Mouse (Mus musculus): Measurements from ENCODE around the gene Osbpl10. TPM values are rescaled to one million over a fixed set of nuclear protein-coding genes. Genes with fewer than 3 reads are reported as not detected.
"Not testable (repeated sequence)": the region's sequence is repeated elsewhere in the genome, so short reads cannot be mapped to it uniquely, and the experiment has no call there.

Gene Osbpl10
- polyA plus RNA-seq, 1 experiment from 2014 or later = 1.4 TPM

DNA sequence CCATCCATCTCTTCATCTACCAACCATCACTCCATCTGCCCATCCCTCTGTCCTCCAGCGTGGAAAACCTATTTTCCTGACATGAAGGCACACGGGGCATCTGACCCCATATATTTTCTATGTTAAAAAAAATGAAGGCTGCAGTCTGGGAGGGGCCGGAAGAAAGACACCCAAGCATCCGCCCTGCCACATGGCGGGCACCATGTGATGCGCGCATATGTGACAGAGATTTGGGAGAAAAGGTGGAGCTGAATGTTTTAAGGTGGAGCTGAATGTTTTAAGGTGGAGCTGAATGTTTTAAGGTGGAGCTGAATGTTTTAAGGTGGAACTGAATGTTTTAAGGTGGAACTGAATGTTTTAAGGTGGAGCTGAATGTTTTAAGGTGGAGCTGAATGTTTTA is 12.1 kb upstream of the Osbpl10 start:
- ATAC-seq (ENCODE audit: insufficient read depth, low FRiP score); H3K9ac ChIP-seq (ENCODE audit: low read length); H3K27ac ChIP-seq (ENCODE audit: low read length); H3K9me3 ChIP-seq (replicated peaks; ENCODE audit: control insufficient read depth, low read length); H3K4me3 ChIP-seq (replicated peaks; ENCODE audit: low read length); H3K4me1 ChIP-seq (ENCODE audit: control insufficient read depth, insufficient read depth, low read length); H3K36me3 ChIP-seq (ENCODE audit: control insufficient read depth, insufficient read depth, low read length); H3K4me2 ChIP-seq (ENCODE audit: low read depth, low read length); H3K27me3 ChIP-seq (ENCODE audit: control insufficient read depth, insufficient read depth, low read length): not testable (repeated sequence)
- 81% methylated on average over 7 of the region's 7 CpGs for WGBS

DNA sequence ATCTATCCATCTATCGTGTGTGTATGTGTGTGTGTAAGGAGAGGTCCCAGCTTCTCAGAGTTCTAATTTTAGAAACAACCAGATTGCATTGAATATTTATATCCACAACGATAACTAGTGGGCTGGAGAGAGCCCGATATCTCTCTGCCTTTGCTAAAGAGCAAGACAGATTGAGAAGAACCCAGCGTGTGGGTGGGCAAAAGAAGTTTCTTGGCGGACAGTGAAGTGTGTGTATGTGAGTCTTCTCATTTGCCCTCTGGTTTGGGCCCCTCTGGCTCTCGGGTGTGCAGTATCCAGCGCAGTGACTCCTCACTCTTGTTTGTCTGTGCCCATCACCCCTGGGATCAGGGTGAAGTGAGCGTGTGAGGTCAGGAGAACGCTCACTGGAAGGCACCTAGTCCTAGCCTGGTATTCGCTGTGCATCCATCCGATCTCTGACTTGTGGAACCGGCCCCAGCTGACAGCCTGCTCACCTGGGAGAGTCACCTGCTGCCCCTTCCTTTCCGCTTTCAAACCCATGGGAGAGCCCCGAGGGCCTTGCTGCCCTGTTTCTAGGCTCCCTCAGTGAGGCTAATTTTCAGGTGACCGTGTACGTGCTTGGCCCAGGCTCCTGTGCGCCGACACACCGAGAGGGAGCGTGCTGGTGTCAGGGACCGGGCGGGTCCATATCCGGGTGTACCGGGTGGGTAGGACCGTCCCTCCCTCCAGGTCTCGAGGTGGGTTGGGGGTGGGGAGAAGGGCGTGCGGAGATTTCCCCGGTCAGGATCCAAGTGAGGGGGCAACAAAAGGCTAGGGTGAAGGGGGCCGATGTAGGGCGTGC is 698 bp upstream of the Osbpl10 start:
- H3K4me3 ChIP-seq (replicated peaks; ENCODE audit: low read length) = peak overlapping the region; percentile 72
- peak; percentile 74 for ATAC-seq (ENCODE audit: insufficient read depth, low FRiP score)
- peak overlapping the region; percentile 84 for H3K27ac ChIP-seq (ENCODE audit: low read length)
- peaks cover 11% of the 10 kb centered on the region for H3K4me1 ChIP-seq (ENCODE audit: control insufficient read depth, insufficient read depth, low read length)
- peak overlapping the region; percentile 87 for H3K4me2 ChIP-seq (ENCODE audit: low read depth, low read length)
- WGBS = 8% methylated on average over 31 of the region's 31 CpGs
- H3K36me3 ChIP-seq (ENCODE audit: control insufficient read depth, insufficient read depth, low read length) = no peaks in the 10 kb centered on the region
- peak overlapping the region; percentile 85 for H3K9ac ChIP-seq (ENCODE audit: low read length)
- no peaks in the 10 kb centered on the region for H3K9me3 ChIP-seq (replicated peaks; ENCODE audit: control insufficient read depth, low read length)
- no peaks in the 10 kb centered on the region; the same call in 1 of the 2 replicates for H3K27me3 ChIP-seq (ENCODE audit: control insufficient read depth, insufficient read depth, low read length)

DNA sequence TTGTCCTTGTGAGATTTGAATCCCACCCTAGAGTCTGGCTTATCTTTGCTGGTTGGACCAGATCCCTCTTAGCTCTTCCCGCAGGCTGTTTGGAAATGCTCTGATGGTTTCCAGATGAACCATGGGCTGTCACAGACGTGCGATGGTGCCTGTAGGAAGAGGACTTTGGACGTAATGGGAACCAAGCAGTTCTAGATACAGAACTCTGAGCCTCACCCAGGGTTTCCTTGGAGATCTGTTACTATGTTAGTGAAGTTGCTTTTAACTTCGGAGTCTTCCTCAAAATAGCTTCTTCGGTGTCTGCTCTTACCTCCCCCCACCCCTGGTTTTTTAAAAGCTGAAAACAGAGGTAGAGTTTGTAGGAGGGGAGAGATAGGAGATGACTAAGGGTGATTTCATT is 1.6 kb downstream of the Osbpl10 start:
- Histone ChIP-seq H3K27me3 (ENCODE audit: control insufficient read depth, insufficient read depth, low read length) (no peaks in the 10 kb centered on the region; the same call in 1 of the 2 replicates), H3K4me3 (replicated peaks; ENCODE audit: low read length) (peak overlapping the region; percentile 72; the same call in 1 of the 2 replicates), H3K27ac (ENCODE audit: low read length) (no peak overlapping the region), H3K36me3 (ENCODE audit: control insufficient read depth, insufficient read depth, low read length) (no peaks in the 10 kb centered on the region), H3K4me1 (ENCODE audit: control insufficient read depth, insufficient read depth, low read length) (peaks cover 11% of the 10 kb centered on the region), H3K9ac (ENCODE audit: low read length) (no peak overlapping the region), H3K4me2 (ENCODE audit: low read depth, low read length) (0 out of 2 replicates have a peak overlapping the region, but pooled peaks have one; percentile 87), H3K9me3 (replicated peaks; ENCODE audit: control insufficient read depth, low read length) (no peaks in the 10 kb centered on the region; the same call in 1 of the 2 replicates)
- WGBS = 57% methylated on average over 6 of the region's 6 CpGs
- no peak for ATAC-seq (ENCODE audit: insufficient read depth, low FRiP score)

DNA sequence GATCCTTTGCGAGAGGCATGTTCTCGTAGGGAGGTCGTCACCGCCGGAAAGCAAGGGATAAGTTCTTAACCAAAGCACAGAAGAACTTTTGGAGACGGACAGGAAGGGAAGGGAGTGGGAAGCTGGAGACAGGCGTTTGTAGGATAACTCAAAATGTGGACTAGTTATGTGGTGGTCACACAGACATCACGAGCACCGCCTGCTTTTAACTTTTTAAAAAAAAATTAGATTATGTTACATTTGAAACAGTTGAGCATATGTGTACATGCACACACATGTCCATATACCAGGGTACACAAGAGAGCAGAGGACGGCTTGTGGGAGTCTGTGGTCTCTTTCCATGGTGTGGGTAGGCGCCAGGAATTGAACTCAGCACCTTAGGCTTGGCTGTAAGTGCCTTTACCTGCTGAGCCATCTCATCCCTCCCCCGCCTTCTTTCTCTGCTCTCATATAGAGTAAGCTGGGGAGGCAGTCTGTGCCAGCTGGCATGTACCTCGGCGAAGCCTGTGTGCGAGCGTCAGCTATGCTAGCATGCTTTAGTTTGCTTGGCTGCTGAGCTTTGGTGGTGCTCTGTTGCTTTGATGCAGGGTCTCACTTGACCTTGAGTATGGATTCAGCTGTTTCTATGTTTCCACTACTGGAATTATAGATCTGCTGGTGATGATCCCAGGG is 4.5 kb downstream of the Osbpl10 start, which contains the start of gene Rps27rt:
Gene Rps27rt, minus strand, starts transcription at position 51 of the 672 bp plus-strand sequence.
- H3K4me2 ChIP-seq (ENCODE audit: low read depth, low read length) = no peak within 1 kb of the TSS
- no peaks in the 10 kb centered on the region for H3K27me3 ChIP-seq (ENCODE audit: control insufficient read depth, insufficient read depth, low read length)
- peaks cover 8% of the 10 kb centered on the region for H3K4me1 ChIP-seq (ENCODE audit: control insufficient read depth, insufficient read depth, low read length)
- H3K9me3 ChIP-seq (replicated peaks; ENCODE audit: control insufficient read depth, low read length) = no peaks in the 10 kb centered on the region; the same call in 1 of the 2 replicates
- no peaks in the 10 kb centered on the region for H3K36me3 ChIP-seq (ENCODE audit: control insufficient read depth, insufficient read depth, low read length)
- H3K9ac ChIP-seq (ENCODE audit: low read length) = no peak within 1 kb of the TSS
- H3K4me3 ChIP-seq (replicated peaks; ENCODE audit: low read length) = no peak within 1 kb of the TSS
- H3K27ac ChIP-seq (ENCODE audit: low read length) = no peak within 1 kb of the TSS
- 86% methylated on average over 16 of the region's 16 CpGs for WGBS
- ATAC-seq (ENCODE audit: insufficient read depth, low FRiP score) = no peak

DNA sequence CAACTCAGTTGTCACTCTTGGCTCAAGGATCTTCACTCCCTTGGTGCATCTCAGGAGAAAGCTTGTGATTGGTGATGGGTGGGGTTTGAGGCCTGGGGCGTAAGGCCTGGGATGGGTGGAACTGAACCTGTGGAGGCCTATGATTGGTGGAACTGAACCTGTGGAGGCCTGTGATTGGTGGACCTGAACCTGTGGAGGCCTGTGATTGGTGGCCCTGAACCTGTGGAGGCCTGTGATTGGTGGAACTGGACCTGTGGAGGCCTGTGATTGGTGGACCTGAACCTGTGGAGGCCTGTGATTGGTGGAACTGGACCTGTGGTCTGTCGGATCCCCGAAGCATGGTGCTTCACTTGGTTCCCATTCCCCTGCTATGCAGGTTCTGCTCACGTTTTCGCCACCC is 7.4 kb downstream of the Osbpl10 start:
- no peak overlapping the region for H3K4me3 ChIP-seq (replicated peaks; ENCODE audit: low read length)
- 0 out of 2 replicates have a peak, but pooled peaks cover 4% of the 10 kb centered on the region for H3K4me1 ChIP-seq (ENCODE audit: control insufficient read depth, insufficient read depth, low read length)
- H3K9me3 ChIP-seq (replicated peaks; ENCODE audit: control insufficient read depth, low read length) = no peaks in the 10 kb centered on the region; the same call in 1 of the 2 replicates
- no peak overlapping the region for H3K4me2 ChIP-seq (ENCODE audit: low read depth, low read length)
- H3K27me3 ChIP-seq (ENCODE audit: control insufficient read depth, insufficient read depth, low read length) = no peaks in the 10 kb centered on the region
- H3K9ac ChIP-seq (ENCODE audit: low read length) = no peak overlapping the region
- no peak for ATAC-seq (ENCODE audit: insufficient read depth, low FRiP score)
- no peaks in the 10 kb centered on the region for H3K36me3 ChIP-seq (ENCODE audit: control insufficient read depth, insufficient read depth, low read length)
- WGBS = 86% methylated on average over 5 of the region's 5 CpGs
- H3K27ac ChIP-seq (ENCODE audit: low read length) = no peak overlapping the region

DNA sequence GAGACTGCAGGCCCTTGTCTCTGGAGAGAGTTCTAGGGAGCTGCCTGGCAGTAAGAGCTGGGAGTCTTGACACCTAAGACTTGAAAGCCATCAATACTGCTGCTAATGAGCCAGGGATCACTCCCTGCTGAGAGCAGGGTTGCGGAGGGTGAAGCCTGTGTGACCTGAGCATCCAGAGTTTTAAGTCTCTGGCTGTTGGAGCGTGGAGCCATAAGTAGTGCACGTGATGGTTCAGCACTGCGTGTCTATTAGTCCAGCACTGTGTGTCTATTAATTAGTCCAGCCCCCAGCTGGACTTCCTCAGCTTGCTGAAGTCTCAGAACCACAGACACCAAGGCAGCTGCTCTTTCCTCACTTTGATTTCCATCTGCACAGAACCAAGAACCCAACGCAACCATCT is 8.0 kb downstream of the Osbpl10 start:
- Histone ChIP-seq H3K9ac (ENCODE audit: low read length) (no peak overlapping the region), H3K4me2 (ENCODE audit: low read depth, low read length) (no peak overlapping the region), H3K4me3 (replicated peaks; ENCODE audit: low read length) (no peak overlapping the region), H3K27me3 (ENCODE audit: control insufficient read depth, insufficient read depth, low read length) (no peaks in the 10 kb centered on the region), H3K4me1 (ENCODE audit: control insufficient read depth, insufficient read depth, low read length) (0 out of 2 replicates have a peak, but pooled peaks cover 4% of the 10 kb centered on the region), H3K9me3 (replicated peaks; ENCODE audit: control insufficient read depth, low read length) (no peaks in the 10 kb centered on the region; the same call in 1 of the 2 replicates), H3K36me3 (ENCODE audit: control insufficient read depth, insufficient read depth, low read length) (no peaks in the 10 kb centered on the region), H3K27ac (ENCODE audit: low read length) (no peak overlapping the region)
- 87% methylated on average over 5 of the region's 5 CpGs for WGBS
- no peak for ATAC-seq (ENCODE audit: insufficient read depth, low FRiP score)

DNA sequence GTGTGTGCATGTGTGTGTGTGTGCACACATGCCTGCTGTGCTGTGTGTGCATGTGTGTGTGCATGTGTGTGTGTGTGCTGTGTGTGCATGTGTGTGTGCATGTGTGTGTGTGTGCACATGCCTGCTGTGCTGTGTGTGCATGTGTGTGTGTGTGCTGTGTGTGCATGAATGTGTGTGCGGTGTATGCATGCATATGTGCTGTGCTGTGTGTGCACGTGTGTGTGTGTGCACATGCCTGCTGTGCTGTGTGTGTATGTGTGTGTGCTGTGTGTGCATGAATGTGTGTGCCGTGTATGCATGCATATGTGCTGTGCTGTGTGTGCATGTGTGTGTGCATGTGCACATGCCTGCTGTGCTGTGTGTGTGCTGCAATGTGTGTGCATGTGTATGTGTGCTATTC is 9.7 kb downstream of the Osbpl10 start:
- Histone ChIP-seq H3K27me3 (ENCODE audit: control insufficient read depth, insufficient read depth, low read length) (no peaks in the 10 kb centered on the region), H3K9me3 (replicated peaks; ENCODE audit: control insufficient read depth, low read length) (no peaks in the 10 kb centered on the region; the same call in 1 of the 2 replicates), H3K36me3 (ENCODE audit: control insufficient read depth, insufficient read depth, low read length) (no peaks in the 10 kb centered on the region), H3K4me1 (ENCODE audit: control insufficient read depth, insufficient read depth, low read length) (0 out of 2 replicates have a peak, but pooled peaks cover 4% of the 10 kb centered on the region), H3K9ac (ENCODE audit: low read length) (no peak overlapping the region), H3K4me2 (ENCODE audit: low read depth, low read length) (no peak overlapping the region), H3K4me3 (replicated peaks; ENCODE audit: low read length) (no peak overlapping the region), H3K27ac (ENCODE audit: low read length) (no peak overlapping the region)
- no peak for ATAC-seq (ENCODE audit: insufficient read depth, low FRiP score)
- WGBS = 90% methylated on average over 3 of the region's 3 CpGs

DNA sequence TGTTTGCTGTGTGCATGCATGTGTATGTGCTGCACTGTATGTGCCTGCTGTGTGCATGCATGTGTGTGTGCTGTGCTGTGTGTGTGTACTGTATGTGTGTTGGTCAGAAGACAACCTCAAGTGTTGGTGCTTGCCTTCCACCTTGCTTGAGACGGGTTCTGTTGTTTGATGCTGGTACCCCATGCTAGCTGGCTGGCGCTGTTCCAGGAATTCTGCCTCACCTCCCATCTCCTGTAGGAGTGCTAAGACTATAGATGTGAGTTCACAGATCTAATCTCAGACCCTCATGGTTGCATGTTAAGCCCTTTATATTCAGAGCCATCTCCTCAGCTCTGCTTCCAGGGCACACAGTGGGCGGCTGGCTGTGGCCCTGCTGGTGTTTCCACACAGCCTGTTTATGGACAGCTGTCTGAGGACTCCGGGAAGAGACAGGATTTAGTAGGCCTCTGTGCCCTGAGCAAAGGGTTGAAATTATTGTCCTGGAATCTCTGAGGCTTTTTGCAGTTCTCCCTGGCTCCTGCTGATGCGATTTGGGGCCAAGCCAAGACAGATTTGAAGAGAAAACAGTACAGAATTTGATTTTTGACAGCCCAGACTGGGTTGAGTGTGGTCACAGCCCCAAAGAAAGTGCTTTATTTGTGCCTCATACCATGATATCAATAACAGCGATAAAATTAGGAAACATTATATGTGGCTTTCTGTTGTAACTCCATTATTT is 10.4 kb downstream of the Osbpl10 start:
- 66% methylated on average over 6 of the region's 6 CpGs for WGBS
- no peak overlapping the region for H3K27ac ChIP-seq (ENCODE audit: low read length)
- 0 out of 2 replicates have a peak, but pooled peaks cover 4% of the 10 kb centered on the region for H3K4me1 ChIP-seq (ENCODE audit: control insufficient read depth, insufficient read depth, low read length)
- no peak for ATAC-seq (ENCODE audit: insufficient read depth, low FRiP score)
- H3K9ac ChIP-seq (ENCODE audit: low read length) = 0 out of 2 replicates have a peak overlapping the region, but pooled peaks have one; percentile 48
- H3K4me2 ChIP-seq (ENCODE audit: low read depth, low read length) = no peak overlapping the region
- no peak overlapping the region for H3K4me3 ChIP-seq (replicated peaks; ENCODE audit: low read length)
- H3K36me3 ChIP-seq (ENCODE audit: control insufficient read depth, insufficient read depth, low read length) = no peaks in the 10 kb centered on the region
- H3K9me3 ChIP-seq (replicated peaks; ENCODE audit: control insufficient read depth, low read length) = no peaks in the 10 kb centered on the region; the same call in 1 of the 2 replicates
- H3K27me3 ChIP-seq (ENCODE audit: control insufficient read depth, insufficient read depth, low read length) = no peaks in the 10 kb centered on the region

Measured in stomach, embryonic 16.5 days (tissue).